Mouse (Mus musculus): Measurements from ENCODE around the gene Fgfr2. TPM values are rescaled to one million over a fixed set of nuclear protein-coding genes. Genes with fewer than 3 reads are reported as not detected.
"Not testable (repeated sequence)": the region's sequence is repeated elsewhere in the genome, so short reads cannot be mapped to it uniquely, and the experiment has no call there.

Fgfr2 gene
- polyA plus RNA-seq, 1 experiment from 2014 or later: 34.1 TPM

DNA sequence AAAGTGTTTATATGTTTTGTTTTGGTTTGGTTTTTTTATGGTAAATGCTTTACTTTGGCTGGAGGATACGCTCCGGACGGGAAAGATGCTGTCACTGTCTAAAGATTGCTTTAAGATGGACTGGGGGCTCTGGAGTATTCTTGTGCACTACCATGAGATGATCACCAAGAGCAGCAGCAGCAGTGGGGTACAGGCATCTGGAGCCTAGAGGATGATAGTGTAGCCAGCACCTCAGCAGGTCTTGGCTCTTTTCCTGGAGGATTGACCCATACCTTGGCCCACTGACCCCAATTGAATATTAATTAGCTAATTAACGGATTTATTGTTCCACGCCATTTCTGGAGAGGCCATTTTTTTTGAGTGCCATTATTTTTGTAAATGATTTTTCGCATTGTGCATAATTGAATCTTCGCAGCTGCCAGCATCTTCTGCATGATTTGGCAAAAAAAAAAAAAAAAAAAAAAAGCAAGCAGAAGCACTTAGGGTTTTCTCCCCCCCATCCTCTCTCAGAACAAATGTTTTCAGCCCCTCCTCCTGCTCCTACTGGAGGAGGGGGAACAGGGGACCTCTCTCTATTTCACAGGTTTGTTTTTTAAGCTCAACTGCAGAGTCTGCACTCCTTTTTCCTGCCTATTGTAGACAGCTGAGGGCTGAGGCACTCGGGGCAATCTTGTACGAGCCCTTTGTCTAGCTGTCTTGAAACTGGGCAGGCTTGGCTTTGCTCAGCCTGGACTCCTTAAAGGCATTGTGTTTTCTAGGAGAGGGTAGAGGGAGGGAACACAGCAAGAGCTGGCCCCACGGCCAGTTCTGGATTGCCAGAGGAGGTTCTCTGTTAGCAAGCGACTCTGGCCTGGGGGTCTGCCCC lies 2529.5 kb downstream of the Fgfr2 start:
- peak; percentile 27; the same call in 1 of the 2 replicates for ATAC-seq (ENCODE audit: insufficient number of reproducible peaks, low FRiP score)
- not testable (repeated sequence) for H3K4me3 ChIP-seq; H3K4me2 ChIP-seq; H3K27ac ChIP-seq (ENCODE audit: poor library complexity, severe bottlenecking); H3K36me3 ChIP-seq; H3K9ac ChIP-seq; H3K4me1 ChIP-seq (replicated peaks); H3K9me3 ChIP-seq (replicated peaks); H3K27me3 ChIP-seq (replicated peaks)
- WGBS: 72% methylated on average over 8 of the region's 11 CpGs

GRCm38 (mm10) chr7:130592975-130593374 lies 2530.2 kb downstream of the Fgfr2 start:
- H3K27me3 ChIP-seq (replicated peaks); H3K4me3 ChIP-seq; H3K27ac ChIP-seq (ENCODE audit: poor library complexity, severe bottlenecking); H3K4me1 ChIP-seq (replicated peaks); H3K36me3 ChIP-seq; H3K4me2 ChIP-seq; H3K9me3 ChIP-seq (replicated peaks); H3K9ac ChIP-seq: not testable (repeated sequence)
- ATAC-seq (ENCODE audit: insufficient number of reproducible peaks, low FRiP score): 0 out of 2 replicates have a peak, but pooled peaks have one; percentile 27
- no CpG with 5 or more reads among the region's 11 CpGs for WGBS

DNA sequence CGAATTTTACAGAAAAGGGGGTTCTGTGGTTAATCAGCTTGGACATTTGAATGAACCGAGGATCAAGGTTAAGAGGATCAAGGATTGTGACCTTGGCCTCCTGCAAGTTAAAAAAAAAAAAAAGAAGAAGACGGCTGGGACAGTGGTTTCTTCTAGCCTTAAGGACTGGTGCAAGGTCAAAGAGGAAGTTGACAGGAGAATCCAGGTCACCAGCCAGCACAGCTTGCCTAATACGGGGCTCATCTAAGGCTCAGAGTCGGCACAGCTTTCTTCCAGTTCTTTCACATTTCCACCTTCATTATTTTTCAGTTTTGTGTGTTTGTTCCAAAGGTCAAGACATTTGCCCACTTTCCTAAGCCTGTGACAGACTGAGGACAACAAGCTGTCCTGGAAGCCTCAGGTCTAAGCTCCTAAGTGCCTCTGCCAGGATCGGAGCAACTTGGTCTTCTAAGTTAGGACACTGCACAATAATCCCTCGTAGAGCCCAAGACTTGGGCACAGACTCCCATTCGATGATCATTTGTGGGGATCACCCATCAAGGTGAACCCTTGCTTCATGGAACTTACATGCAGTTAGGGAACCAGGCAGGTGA lies 2532.2 kb downstream of the Fgfr2 start:
- Histone ChIP-seq H3K9ac (no peak overlapping the region), H3K9me3 (replicated peaks) (no peaks in the 10 kb centered on the region), H3K4me2 (no peak overlapping the region), H3K4me1 (replicated peaks) (no peaks in the 10 kb centered on the region), H3K36me3 (no peaks in the 10 kb centered on the region), H3K27ac (ENCODE audit: poor library complexity, severe bottlenecking) (no peak overlapping the region), H3K4me3 (no peak overlapping the region), H3K27me3 (replicated peaks) (no peaks in the 10 kb centered on the region)
- ATAC-seq (ENCODE audit: insufficient number of reproducible peaks, low FRiP score): no peak
- 68% methylated on average over 8 of the region's 8 CpGs for WGBS

DNA sequence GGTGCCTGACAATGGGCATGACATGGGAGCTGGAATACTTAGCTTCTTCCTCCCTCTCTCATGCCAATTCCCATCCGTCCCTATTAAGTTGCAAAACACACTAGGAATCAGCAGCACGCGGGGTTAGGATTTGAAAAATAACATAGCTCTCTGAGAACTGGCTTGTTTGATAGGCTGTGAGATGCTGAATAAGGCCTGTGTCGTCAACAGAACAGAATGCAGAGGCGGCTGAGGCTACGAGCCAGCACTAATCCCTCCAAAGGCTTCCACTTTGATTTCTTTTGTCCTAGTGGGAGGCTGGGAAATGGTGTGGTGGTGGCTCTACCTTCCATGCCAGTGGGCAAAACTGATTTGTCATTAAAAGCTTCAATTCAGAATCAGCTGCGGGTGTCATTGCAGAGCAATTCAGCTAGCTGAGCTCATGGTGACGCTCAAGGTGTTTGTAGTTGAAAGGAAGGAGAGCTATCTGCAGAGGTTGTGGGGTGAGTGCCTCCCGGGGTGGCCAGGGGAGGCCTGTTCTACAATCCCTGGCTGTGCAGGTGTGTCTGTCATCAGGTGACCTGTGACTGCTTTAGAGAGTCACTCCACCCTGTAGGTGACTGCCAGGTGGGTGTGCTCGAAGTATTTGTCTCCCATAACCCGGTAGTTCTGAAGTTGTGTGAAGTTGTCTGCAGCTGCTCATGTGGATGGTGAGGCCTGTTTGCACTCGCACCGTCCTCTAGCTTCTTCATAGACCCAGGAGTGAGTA lies 2532.9 kb downstream of the Fgfr2 start:
- no peak for ATAC-seq (ENCODE audit: insufficient number of reproducible peaks, low FRiP score)
- WGBS: 60% methylated on average over 13 of the region's 13 CpGs
- H3K9ac ChIP-seq: no peak overlapping the region
- no peaks in the 10 kb centered on the region for H3K9me3 ChIP-seq (replicated peaks)
- no peaks in the 10 kb centered on the region for H3K27me3 ChIP-seq (replicated peaks)
- no peaks in the 10 kb centered on the region for H3K4me1 ChIP-seq (replicated peaks)
- no peaks in the 10 kb centered on the region for H3K36me3 ChIP-seq
- no peak overlapping the region for H3K4me2 ChIP-seq
- no peak overlapping the region for H3K4me3 ChIP-seq
- H3K27ac ChIP-seq (ENCODE audit: poor library complexity, severe bottlenecking): no peak overlapping the region; the same call in 1 of the 2 replicates

DNA sequence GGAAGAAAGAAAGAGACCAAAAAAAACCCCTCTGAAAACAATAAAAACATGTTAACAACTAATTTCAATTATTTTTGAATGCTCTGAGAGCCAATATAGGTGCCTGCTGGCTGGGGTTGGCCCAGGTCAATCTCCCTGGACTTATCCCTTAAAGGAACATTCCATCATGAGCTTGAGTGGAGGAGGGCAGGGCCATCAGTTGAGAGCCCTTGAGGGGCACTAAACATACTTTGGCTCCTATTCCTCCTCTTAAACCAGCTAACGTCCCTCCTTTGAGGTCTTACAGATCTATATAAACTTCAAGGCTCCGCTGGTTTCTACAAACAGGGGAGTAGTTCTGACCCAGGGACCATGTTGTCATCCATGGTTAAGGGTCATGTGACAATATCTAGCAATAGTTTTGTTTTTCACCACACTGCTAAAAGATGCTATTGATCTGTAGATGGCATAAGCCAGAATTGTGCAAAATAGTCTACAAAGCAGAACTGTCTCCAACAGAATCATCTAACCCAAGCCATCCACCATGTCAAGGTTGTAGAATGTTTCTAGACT lies 2536.6 kb downstream of the Fgfr2 start:
- ATAC-seq (ENCODE audit: insufficient number of reproducible peaks, low FRiP score): no peak
- Histone ChIP-seq H3K27ac (ENCODE audit: poor library complexity, severe bottlenecking) (no peak overlapping the region), H3K9ac (no peak overlapping the region)

GRCm38 (mm10) chr7:130578607-130579006 lies 2544.5 kb downstream of the Fgfr2 start:
- H3K9me3 ChIP-seq (replicated peaks): no peaks in the 10 kb centered on the region
- no peak overlapping the region for H3K4me3 ChIP-seq
- H3K27me3 ChIP-seq (replicated peaks): no peaks in the 10 kb centered on the region
- H3K36me3 ChIP-seq: no peaks in the 10 kb centered on the region
- no peak overlapping the region for H3K9ac ChIP-seq
- no peak overlapping the region for H3K27ac ChIP-seq (ENCODE audit: poor library complexity, severe bottlenecking)
- no peak for ATAC-seq (ENCODE audit: insufficient number of reproducible peaks, low FRiP score)
- 76% methylated on average over 5 of the region's 5 CpGs for WGBS
- no peak overlapping the region for H3K4me2 ChIP-seq
- H3K4me1 ChIP-seq (replicated peaks): peaks cover 22% of the 10 kb centered on the region

More for the DNA sequence above, 2536.6 kb downstream of the Fgfr2 start:
- Histone ChIP-seq H3K4me3 (no peak overlapping the region), H3K36me3 (no peaks in the 10 kb centered on the region), H3K9me3 (replicated peaks) (no peaks in the 10 kb centered on the region), H3K27me3 (replicated peaks) (no peaks in the 10 kb centered on the region), H3K4me2 (no peak overlapping the region), H3K4me1 (replicated peaks) (no peaks in the 10 kb centered on the region)
- 69% methylated on average over 2 of the region's 2 CpGs for WGBS

DNA sequence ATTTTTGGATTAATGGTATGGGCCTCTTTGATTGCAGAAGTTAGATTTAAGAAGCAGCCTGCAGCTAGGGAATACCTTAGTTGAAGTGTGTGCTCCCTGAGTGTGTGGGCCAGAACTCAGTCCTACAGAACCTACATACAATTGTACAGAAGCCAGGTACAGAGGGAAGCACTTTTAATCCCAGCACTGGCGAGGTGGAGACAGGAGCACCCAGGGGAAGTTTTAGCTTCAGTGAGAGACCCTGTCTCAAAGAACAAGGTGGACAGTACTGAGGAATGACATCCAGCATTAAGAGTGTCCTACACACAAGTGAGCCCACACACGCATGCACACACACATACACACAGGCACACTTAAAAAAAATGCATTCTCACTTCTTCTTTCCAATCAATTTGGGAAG lies 2545.1 kb downstream of the Fgfr2 start:
- no peaks in the 10 kb centered on the region for H3K9me3 ChIP-seq (replicated peaks)
- no peak overlapping the region for H3K9ac ChIP-seq
- no peak overlapping the region for H3K27ac ChIP-seq (ENCODE audit: poor library complexity, severe bottlenecking)
- H3K4me2 ChIP-seq: no peak overlapping the region
- no peaks in the 10 kb centered on the region for H3K27me3 ChIP-seq (replicated peaks)
- peaks cover 22% of the 10 kb centered on the region for H3K4me1 ChIP-seq (replicated peaks)
- no peak for ATAC-seq (ENCODE audit: insufficient number of reproducible peaks, low FRiP score)
- whole genome bisulfite sequencing: 87% methylated on average over 2 of the region's 2 CpGs
- H3K4me3 ChIP-seq: no peak overlapping the region
- no peaks in the 10 kb centered on the region for H3K36me3 ChIP-seq

GRCm38 (mm10) chr7:130577388-130578003 lies 2545.7 kb downstream of the Fgfr2 start, which contains the start of gene Tacc2:
TSS of gene Tacc2 (plus strand) at chr7:130577438.
- ATAC-seq (ENCODE audit: insufficient number of reproducible peaks, low FRiP score): no peak
- Histone ChIP-seq H3K27ac (ENCODE audit: poor library complexity, severe bottlenecking) (no peak within 1 kb of the TSS), H3K9me3 (replicated peaks) (no peaks in the 10 kb centered on the region), H3K4me2 (peak within 1 kb of the TSS; percentile 70), H3K4me1 (replicated peaks) (peaks cover 22% of the 10 kb centered on the region), H3K4me3 (peak within 1 kb of the TSS; percentile 41), H3K27me3 (replicated peaks) (no peaks in the 10 kb centered on the region), H3K9ac (peak within 1 kb of the TSS; percentile 66), H3K36me3 (no peaks in the 10 kb centered on the region)
- WGBS: 22% methylated on average over 15 of the region's 15 CpGs

DNA sequence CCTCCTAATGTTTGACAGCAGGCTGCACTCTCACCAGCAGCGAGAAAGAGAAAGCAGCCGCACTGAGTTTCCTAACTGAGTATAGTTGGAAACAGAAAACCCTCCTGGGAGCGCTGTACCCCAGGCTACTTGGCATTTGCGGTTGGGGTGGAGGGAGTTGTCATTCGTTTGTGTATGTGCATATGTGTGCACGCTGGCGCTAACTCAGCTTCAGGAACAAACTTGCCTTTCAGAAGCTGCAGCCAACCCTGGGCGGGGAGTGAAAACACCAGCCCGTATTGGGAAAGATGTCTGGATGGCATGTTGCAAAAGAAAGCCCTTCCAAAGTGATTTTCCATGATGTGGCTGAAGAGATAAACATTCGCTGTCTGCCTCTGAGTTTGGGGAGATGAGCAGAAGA lies 2546.2 kb downstream of the Fgfr2 start:
- H3K9ac ChIP-seq: peak overlapping the region; percentile 66
- no peak overlapping the region for H3K27ac ChIP-seq (ENCODE audit: poor library complexity, severe bottlenecking)
- H3K36me3 ChIP-seq: no peaks in the 10 kb centered on the region
- peak overlapping the region; percentile 41 for H3K4me3 ChIP-seq
- no peaks in the 10 kb centered on the region for H3K27me3 ChIP-seq (replicated peaks)
- no peak for ATAC-seq (ENCODE audit: insufficient number of reproducible peaks, low FRiP score)
- peak overlapping the region; percentile 70 for H3K4me2 ChIP-seq
- H3K9me3 ChIP-seq (replicated peaks): no peaks in the 10 kb centered on the region
- peaks cover 22% of the 10 kb centered on the region for H3K4me1 ChIP-seq (replicated peaks)
- WGBS: 13% methylated on average over 10 of the region's 10 CpGs

GRCm38 (mm10) chr7:130574211-130574991 lies 2548.7 kb downstream of the Fgfr2 start:
- Histone ChIP-seq H3K27me3 (replicated peaks) (no peaks in the 10 kb centered on the region), H3K27ac (ENCODE audit: poor library complexity, severe bottlenecking) (no peak overlapping the region), H3K9me3 (replicated peaks) (no peaks in the 10 kb centered on the region), H3K9ac (no peak overlapping the region), H3K4me1 (replicated peaks) (peaks cover 22% of the 10 kb centered on the region), H3K36me3 (no peaks in the 10 kb centered on the region), H3K4me3 (no peak overlapping the region), H3K4me2 (0 out of 2 replicates have a peak overlapping the region, but pooled peaks have one; percentile 4)
- no peak for ATAC-seq (ENCODE audit: insufficient number of reproducible peaks, low FRiP score)
- 56% methylated on average over 13 of the region's 13 CpGs for WGBS
